Mouse (Mus musculus) right cerebral cortex, adult 18-20 months (tissue): ENCODE results near the gene Ksr1.
A peak's percentile ranks its signal among the peaks of the same experiment; 100 is the strongest.

Source experiments
- DNase-seq: peaks from one replicate; pipeline ENCODE4 v3.0.0; 2022; ENCODE audit warnings: mixed read lengths

Ksr1 gene

DNA sequence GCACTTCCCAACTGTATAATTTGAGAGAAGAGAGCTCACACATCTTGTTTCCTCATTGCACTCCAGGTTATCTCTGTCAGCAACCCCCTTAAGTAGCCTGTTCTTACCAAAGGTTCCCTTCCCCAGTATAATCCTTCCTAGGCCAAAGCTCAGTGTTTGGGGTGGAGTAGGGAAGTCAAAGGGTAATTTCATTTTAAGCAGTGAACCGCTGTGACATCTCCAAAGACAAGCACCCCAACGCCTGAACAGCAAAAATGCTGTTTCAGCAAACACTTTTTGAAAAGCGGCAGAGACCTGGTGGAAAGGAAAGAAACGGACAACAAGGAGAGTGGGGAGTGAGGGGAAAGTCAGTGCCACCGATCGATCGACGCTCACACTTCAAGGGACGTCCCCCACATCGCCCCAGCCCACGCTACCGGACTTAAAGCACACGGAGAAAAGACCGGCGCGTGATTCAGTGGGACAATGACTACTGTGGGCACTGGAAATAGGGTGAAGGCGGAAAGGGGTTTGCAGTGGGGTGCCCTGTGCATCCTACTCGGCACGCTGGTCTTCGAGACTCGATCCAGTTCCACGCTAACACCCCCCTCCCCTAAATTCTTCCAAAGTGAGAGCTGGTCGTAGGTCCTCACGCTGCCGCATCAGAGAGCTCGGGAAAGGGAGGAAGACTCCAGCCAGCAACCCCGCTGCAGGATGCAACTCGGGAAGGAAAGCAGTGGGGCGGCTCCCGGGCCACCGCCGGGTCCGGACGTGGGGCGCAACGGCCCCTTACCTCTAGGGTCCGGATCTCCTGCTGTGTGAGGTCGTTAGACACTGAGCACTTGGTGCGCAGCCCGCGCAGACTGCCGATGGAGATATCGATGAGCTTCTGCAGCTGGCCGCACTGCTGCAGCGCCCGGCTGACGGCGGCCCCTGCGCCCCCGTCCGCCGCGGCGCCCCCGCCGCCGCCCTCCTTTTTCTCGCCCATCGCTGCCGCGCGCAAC is 633 bp downstream of the Ksr1 start:
- DNase-seq: peak; percentile 29

DNA sequence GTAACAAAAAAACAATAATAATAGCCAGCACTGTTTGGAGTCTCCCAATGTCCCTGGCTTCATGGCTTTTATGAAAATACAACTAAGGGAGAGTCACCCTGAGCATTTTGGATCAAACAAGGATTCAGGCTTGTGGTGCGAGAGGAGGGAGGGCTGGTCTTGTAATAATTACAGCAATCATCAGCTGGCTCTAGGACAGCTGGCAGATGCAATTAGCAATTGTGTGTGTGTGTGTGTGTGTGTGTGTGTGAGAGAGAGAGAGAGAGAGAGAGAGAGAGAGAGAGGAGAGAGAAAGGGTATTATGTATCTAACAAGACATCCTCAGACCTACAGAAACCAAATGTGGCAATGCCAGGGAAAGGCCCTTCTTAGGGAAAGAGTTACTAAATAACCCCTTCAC is 1.5 kb downstream of the Ksr1 start:
- no peak for DNase-seq

DNA sequence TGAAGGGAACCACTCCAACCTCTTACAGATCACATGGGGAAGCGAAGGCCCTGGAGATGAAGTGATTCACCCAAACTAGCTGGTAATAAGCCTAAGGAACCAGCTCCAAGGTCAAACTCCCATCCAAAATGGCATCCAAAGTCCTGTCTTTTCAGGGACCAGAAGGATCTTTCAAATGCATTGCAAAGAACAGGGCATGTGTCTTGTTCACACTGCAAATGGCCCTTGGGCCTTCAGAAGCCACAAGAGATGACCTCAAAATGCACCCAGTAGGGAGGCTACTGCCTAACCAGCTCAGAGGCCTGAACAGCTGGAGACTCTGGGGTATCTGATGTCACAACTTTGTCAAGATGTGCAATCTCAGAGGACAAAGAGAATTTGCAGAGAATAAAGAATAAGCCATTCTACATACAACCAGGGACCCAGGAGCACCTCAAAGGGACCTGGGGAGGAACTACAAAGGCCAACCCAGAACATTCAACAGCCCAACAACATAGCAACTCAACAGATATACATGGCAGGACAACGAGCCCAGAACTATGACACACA is 2.1 kb downstream of the Ksr1 start:
- DNase-seq: no peak

DNA sequence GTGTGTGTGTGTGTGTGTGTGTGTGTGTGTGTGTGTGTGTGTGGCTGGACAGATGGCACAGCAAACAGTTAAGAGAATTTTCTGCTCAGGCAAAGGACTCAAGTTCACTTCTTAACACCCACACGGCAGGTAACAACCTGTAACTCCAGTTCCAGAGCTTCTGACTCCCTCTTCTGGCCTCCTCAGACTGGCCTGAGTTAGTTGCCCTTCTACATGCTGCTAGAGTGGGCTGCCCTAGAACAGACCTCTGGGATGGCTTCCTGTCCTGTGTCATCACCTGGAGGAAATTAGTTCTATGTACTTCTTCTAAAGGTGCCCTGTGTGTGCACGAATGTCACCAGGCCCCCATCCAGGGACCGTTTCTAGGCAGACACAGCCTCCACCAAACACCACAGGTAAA is 2.9 kb downstream of the Ksr1 start:
- no peak for DNase-seq

DNA sequence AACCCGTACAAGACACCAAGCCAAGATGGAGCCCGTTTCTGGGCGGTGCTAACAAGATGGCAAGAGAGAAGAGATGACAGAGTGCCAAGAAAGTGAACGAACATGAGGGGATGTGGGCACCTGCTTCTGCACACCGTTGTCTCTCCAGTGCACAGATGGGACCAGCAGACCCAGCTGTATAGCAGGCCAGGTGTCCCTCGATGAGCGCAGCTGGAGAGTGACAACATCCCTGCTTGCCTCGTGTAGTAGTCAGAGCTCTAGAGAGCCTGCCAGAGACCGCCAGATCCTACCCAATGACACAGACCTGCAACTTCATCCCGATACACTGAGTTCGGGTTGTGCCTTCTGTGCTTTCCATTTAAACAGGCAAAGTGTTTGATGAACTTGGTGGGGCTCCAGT is 3.8 kb downstream of the Ksr1 start:
- no peak for DNase-seq

DNA sequence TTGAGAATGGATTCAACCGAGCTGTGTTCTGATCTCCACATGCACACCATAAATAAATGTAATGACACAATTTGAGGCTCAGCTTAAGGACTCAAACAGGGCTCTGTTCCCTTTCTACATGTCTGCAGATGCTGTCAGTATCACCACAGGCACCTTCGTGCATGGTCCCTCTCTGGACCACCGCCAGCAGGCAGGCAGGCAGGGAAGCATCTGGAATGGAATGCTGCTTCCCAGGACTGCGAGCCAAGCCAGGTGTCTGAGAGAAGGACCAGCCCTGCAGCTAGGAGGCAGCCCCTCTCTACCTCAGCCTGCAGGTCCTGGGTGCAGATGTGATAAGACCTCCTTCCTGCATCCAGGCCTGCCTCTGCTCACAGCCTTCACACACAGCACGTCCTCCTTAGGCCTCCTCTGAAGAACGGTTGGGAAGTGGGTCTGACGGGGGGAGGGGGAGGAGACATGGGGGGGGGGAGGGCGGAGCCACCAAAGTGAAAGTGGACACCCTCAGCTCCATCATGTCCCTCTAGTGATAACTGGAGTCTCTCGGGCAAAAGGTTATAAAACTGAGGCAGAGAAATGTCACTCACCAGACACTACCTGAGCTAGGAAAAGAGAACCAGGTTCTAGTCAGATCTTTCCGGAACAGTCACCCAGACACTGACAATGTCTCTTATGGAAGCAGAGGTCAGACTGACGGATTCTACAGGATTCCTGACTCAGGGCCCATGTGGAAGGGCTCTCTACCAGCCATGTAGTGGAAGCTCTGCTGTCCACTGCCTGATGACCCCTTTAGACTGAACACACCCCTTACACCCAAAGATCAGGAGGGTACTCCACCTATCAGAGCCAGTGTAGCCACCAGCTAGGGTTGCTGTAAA is 4.7 kb downstream of the Ksr1 start:
- DNase-seq: no peak

DNA sequence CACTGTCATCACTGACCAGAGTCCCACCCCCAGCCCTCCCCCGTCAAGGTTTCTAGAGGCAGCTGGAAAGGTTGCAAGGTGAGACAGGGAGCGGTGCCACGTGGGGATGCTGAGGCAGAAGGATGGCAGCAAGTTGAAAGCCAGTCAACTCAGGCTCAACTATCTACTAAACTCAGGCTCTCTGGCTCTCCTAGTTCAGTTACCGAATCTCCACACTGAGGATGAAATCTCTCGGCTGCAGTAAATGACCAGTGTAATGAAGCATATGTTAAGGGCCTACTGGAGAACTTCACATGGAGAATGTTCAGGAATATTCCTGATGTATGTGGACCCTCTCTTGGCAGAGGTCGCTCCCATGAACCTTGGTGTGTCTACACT is 5.7 kb downstream of the Ksr1 start:
- DNase-seq: no peak

DNA sequence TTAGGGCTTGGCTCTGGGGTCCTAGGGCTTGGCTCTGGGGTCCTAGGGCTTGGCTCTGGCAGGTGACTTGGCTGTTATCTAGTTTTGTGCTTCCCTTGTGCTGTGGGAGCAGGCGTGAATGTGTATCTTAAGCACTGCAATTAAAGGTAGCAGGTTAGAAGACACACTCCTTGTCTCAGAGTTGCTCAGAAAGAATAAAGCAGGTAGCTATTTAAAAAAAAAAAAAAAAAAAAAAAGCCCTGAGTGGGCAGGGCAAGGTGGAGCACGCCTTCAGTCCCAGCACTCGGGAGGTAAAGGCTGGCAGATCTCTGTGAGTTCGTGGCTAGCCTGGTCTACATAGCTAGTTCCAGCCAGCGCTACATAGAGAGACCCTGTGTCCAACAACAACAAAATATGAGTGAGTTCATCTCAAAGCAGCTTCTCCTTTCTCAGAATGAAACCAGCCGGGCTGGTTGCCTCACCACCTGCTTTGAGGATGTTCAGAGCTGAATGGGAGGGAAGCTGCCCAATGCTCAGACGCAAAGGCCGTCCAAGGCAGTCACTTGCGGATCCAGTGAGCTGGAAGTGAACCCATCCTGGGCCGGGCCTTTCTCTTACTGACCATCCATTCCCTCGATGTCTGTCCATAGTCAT is 6.2 kb downstream of the Ksr1 start:
- no peak for DNase-seq

DNA sequence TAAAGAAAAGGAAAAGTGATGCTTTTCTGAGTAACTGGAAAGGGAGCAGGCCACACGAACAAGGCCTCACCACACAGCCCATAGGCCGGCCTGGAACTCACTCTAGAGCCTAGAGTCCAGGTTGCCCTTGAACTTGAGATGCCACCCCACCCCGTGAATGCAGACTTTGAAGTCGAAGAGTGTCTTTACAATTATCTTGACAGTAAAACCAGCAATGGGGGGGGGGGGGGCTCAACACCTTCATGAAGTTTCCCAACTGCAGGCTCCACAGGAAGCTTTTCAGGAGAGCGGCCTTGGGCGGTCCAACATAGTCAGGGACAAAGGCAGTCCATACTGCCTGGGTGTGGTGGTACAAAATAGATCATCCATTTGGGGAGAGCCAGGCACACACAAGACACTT is 7.6 kb downstream of the Ksr1 start:
- no peak for DNase-seq

DNA sequence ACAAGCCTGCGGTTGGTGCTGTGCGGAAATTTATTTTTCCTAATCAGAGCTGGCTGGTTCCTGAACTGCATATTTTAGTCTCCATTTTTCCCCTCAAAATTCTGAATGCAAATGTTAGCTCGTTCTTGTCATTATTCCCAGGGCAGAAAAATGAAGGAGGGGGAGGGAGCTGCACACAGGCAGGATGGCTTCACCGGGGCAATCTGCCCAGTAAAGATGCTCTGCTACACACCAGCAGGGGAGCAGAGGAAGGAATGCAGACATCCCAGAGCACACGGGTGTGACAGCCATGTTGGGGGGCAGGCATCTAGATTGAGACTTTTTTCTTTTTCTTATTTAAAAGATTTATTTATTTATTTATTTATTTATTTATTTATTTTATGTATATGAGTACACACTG is 9.0 kb downstream of the Ksr1 start:
- DNase-seq: peak; percentile 30

DNA sequence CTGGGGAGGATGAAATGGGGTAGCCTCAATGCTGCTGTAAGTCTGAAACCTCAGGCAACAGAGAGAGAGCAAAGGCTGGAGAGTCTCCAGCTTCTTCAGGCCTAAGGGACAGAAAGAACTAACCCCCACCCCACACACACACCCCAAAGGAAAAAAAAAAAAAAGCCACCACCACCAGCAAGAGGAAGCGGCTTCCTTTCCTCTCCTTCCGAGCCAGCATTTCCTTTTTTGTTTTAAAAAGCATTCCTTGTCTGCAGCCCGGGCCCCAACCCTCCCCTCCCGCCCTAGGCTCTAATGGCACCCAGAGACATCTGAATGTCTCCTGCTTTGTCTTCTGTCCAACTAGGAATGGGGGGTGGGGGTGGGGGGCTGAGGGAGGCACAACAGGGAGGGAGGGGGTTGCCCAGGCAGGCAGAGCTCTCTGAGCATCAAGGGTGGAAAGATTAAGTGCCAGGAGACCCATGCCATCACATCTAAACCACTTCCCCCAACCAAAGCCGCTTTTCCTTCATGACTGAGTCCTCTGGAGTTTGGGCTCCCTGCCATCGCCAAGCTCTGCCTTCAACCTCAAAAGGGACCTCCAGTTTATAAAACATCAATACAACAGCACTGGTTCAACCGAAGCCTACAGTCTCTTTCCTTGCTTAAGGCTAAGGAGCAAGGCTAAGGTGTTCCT is 10.4 kb downstream of the Ksr1 start:
- DNase-seq: no peak

DNA sequence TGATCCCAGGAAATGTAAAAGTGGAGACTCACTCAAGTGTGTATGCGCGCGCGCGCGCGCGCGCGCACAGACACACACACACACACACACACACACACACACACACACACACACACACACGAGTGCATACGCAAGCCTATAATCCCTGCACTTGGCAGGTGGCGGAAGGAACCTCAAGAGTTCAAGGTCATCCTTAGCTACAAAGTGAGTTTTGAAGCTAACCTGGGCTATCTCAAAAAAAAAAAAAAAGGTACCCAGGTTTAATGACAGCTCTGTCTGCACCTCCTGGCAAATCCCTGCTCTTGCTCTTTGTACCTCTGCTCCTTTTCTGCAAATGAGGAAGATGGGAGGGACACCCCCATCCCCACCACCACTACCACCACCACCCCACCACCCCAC is 11.1 kb downstream of the Ksr1 start:
- no peak for DNase-seq

DNA sequence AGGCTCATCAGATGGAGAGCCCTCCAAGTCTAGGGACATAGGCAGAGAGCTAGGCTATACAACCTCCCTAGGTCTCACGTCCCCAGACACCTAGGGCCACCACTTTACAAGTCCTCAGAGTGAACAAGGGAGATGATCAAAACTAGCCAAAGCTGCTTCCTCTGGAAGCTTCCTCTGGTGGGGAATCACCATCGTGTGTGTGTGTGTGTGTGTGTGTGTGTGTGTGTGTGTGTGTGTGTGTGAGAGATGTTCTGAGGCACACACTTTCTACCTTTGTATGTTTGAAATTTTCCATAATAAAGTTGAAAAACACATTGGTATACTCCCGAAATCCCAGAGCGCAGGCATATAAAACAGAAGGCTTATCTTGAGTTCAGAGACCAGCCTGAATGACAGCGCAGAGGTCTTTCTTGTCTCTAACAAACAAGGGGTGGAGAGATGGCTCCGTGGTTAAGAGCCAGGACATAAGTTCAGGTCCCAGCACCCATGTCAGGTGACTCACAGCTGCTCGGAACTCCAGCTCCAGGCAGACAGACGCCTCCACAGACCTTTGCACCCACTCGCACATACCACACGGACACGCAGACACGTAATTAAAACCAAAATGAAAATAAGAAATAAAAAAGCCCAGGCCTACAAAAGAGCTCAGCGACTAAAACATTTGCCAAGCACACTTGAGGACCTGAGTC is 11.6 kb downstream of the Ksr1 start:
- no peak for DNase-seq

DNA sequence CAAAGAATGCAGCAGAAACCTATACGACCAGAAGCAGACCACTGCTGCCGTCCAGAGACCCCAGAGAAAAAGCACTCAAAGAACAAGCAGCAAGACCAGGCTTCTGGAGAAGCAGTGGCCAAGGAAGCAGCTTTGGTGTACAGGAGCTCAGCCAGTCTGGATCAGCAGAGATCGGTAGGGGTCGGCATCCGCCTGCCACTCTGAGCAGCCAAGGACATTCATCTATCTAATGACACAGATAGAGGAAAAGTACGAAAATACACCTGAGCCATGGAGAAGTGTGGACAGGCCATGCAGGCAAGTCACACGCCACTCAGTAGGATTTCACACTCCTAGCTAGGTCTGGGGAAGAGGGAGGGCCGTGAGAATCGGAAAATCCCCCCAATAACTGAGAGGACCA is 12.2 kb downstream of the Ksr1 start:
- DNase-seq: no peak

DNA sequence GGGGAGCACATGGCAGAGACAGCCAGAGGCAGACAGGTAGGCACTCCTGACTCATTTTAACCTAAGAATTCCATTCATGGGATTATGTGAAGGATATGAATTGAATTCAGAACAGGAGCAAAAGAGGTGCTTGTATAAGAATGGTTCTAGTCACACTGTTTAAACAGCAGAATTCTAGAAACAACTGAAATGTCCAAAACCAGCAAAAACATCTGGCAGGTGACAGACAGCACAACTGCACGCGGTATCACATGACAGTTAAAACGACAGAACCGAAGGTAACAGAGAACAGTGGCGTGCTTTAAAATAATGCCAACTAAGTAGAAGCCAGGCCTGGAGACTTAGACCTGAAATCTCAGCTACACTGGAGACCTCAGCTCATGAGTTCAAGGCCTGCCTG is 13.2 kb downstream of the Ksr1 start:
- no peak for DNase-seq

DNA sequence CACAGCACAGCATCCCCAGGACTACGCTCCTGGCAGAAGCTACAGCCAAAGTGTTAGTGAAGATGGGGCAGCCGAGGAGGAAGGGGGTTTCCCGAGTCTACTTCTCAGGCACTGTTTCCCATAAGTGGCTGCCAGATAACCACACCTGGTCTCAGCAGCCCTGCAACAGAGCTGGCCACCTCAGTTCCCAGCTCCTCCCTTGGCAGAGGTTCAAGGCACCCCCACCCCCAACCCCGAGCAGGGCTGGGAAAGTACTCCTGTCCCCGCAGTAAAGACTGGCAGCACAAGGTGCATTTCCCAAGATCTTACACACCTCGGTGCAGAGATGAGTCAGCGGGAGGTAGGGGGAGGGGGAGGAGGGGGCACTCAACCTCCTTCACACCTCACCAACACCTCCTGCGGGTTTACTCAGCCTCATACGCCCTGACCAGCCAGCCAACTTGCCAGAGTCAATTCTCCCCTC is 14.2 kb downstream of the Ksr1 start:
- DNase-seq: no peak

DNA sequence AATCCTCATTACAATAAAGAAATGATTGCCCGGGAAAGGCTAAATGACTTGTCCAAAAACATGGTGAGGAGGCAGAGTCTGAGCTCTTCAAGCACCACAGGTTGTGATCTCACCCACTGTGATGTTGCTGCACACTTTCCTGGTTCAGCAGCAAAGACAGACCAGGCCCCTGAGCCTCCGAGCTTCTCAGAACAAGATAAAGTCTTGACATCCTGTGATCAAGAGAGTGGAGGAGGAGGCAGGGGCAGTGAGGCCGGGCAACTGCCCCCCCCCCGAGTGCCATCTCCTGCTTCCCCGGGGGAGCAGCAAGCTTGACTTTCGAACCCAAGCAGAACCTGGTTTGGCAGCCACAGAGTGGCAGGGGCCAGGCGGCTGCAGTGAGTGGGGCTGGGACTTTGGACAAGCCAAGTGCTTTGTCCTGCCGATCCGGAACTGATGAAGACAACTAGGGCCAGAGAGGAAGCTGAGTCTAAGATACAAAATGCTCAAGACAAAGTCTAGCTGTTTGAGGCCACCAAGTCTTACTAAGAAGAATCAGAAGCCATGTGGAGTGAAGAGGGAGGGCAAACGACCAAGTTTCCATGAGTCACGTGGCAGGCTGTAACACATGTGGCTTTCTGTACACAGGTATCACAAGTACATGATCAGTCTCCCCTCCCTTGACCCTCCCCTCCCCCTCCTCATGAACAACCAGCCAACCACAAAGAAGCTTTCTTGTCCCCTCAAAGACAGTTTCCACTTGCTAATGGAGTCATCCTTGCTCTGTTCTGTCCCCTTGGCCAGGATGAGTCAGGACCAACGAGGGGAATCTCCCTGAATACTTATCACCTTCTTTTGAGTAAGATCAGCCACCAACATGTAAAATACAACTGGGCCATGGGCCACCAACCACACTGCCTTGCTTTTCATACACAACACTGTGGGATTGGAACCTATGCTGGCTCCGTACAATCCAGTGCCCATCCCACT is 16.5 kb downstream of the Ksr1 start:
- DNase-seq: no peak

DNA sequence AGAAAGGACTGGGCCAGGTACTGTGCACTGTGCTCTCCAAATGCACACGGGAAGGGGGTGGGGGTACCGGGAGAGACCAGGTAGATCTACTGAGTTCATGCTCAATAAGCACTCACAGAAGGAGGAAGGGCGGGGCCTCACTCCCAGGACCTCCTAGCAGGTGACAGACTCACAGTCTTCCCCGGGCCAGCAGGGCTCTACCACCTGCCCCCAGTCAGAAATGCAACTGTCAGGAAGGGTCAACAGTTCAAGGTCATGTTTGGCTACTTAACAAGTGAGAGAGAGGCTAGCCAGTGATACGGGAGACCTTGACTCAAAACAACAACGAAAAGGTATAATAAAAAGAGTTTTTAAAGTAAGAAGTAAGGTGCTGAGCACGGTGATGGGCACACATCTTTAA is 18.0 kb downstream of the Ksr1 start:
- DNase-seq: no peak

DNA sequence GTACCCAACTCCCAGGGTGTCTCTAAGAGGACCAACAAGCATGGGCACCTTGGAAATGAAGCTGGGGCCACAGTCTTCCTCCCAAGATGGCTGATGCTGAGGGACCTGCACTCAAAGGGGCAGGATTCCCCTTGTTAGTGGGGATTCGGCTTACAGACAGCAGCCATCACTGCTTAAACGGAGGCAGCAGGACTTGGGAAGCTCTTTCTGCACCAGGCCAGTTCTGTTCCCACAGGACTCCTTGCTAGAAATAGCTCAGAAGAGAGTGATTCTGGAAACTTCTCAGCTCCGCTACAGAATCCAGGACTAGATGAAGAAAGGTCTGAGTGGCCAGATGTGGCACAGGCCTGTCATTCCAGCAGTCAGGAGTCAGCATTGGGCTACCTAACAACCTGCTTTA is 19.2 kb downstream of the Ksr1 start:
- no peak for DNase-seq

DNA sequence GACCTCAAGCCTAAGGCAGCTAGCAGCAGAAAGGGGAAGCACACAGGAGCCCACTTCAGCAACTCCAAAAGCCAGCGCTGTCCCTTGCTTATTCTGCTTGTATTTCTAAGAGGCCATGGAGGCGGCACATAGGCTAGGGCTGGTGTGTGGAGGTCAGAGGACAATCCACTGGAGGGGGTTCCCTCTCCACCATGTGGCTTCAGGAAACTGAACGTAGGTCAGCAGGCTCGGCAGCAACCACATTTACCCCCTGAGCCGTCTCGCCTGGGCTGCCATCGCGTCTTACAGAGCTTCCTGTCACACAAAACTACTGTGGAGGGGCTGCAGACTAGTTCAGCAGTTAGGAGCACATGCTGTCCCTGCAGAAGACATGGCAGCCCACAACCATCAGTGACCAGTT is 20.4 kb downstream of the Ksr1 start:
- no peak for DNase-seq

DNA sequence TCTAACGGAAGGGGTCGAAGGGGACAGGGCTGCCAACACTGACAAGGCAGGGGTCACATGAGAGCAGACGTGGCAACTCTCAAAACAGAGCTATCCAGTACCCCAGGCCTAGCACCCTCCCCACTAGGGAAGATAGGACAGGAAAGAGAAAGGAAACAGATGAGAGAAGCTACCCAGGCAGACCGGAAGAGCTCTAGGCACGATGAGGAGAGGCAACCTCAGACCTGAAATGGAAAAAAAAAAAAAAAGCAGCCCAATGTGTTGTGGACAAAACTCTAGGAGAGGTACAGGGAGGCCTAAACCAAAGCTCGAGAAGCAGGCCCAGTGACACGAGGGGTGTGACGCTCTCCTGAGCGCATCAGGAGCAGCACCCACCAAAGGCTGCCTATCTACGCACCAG is 23.7 kb downstream of the Ksr1 start:
- no peak for DNase-seq
